Mouse (Mus musculus): Measurements from ENCODE around the gene Pml. TPM values are rescaled to one million over a fixed set of nuclear protein-coding genes. Genes with fewer than 3 reads are reported as not detected.

The Pml gene
- total RNA-seq, 2 experiments from 2014 or later, result 13.2 to 41.2 TPM

- peak; percentile 75 for ATAC-seq (replicated peaks; ENCODE audit: poor library complexity)
Measured at GRCm38 (mm10) chr9:58203516-58204447, 45.8 kb downstream of the Pml start, which contains the start of the genes Islr and Islr2. Islr (minus strand) TSS chr9:58204306. Islr2 (minus strand) TSS chr9:58204319.

- ATAC-seq (replicated peaks; ENCODE audit: poor library complexity), result no peak
Measured at GRCm38 (mm10) chr9:58202676-58203453, 46.7 kb downstream of the Pml start.

GRCm38 (mm10) chr9:58201861-58202549, 47.6 kb downstream of the Pml start:
- no peak for ATAC-seq (replicated peaks; ENCODE audit: poor library complexity)

GRCm38 (mm10) chr9:58201091-58201842, 48.3 kb downstream of the Pml start:
- ATAC-seq (replicated peaks; ENCODE audit: poor library complexity), result no peak

- no peak for ATAC-seq (replicated peaks; ENCODE audit: poor library complexity)
Measured at GRCm38 (mm10) chr9:58200270-58201090, 49.1 kb downstream of the Pml start.

GRCm38 (mm10) chr9:58199381-58200269, 50.0 kb downstream of the Pml start:
- no peak for ATAC-seq (replicated peaks; ENCODE audit: poor library complexity)

GRCm38 (mm10) chr9:58198801-58199371, 50.7 kb downstream of the Pml start:
- ATAC-seq (replicated peaks; ENCODE audit: poor library complexity), result no peak

GRCm38 (mm10) chr9:58197781-58198701, 51.5 kb downstream of the Pml start:
- peak; percentile 73 for ATAC-seq (replicated peaks; ENCODE audit: poor library complexity)

- ATAC-seq (replicated peaks; ENCODE audit: poor library complexity), result no peak
Measured at GRCm38 (mm10) chr9:58196610-58197567, 52.7 kb downstream of the Pml start.

- ATAC-seq (replicated peaks; ENCODE audit: poor library complexity), result no peak
Measured at GRCm38 (mm10) chr9:58196141-58196540, 53.4 kb downstream of the Pml start.

GRCm38 (mm10) chr9:58195671-58196070, 53.9 kb downstream of the Pml start:
- ATAC-seq (replicated peaks; ENCODE audit: poor library complexity), result no peak

GRCm38 (mm10) chr9:58194222-58194621, 55.4 kb downstream of the Pml start:
- no peak for ATAC-seq (replicated peaks; ENCODE audit: poor library complexity)

GRCm38 (mm10) chr9:58184456-58184855, 65.1 kb downstream of the Pml start:
- ATAC-seq (replicated peaks; ENCODE audit: poor library complexity), result no peak

GRCm38 (mm10) chr9:58179390-58179789, 70.2 kb downstream of the Pml start:
- ATAC-seq (replicated peaks; ENCODE audit: poor library complexity), result no peak

GRCm38 (mm10) chr9:58177165-58177564, 72.4 kb downstream of the Pml start:
- ATAC-seq (replicated peaks; ENCODE audit: poor library complexity), result no peak

Data from megakaryocyte progenitor cell, adult 5-6 weeks (primary cell).